Mouse (Mus musculus) CH12.LX (cell line): ENCODE results near the gene Slc1a1. TPM values are rescaled to one million over a fixed set of nuclear protein-coding genes. Genes with fewer than 3 reads are reported as not detected.

Experiments used
- DNase-seq: peaks from one replicate; pipeline ENCODE4 v3.0.0-alpha.2; 2013; ENCODE audit errors: extremely low read depth
- H3K27ac ChIP-seq: 2 replicates; pipeline ENCODE4 v1.5.1; 2012; ENCODE audit warnings: low read depth, mild to moderate bottlenecking, control low read depth, moderate library complexity; ENCODE audit not compliant: insufficient read depth
- H3K27me3 ChIP-seq: replicated peaks from 2 replicates; pipeline ENCODE3; 2012; ENCODE audit warnings: inconsistent platforms
- H3K36me3 ChIP-seq, 2 experiments: replicated peaks in 1 of 2; 2 replicates each; pipeline versions ENCODE3 to v1.6.1; 2012; ENCODE audit warnings: inconsistent platforms in 1 of 2, low read length in 1 of 2, mild to moderate bottlenecking in 1 of 2, mixed read lengths in 1 of 2, moderate library complexity in 1 of 2; ENCODE audit not compliant: control insufficient read depth in 1 of 2, insufficient read depth in 1 of 2
- H3K4me1 ChIP-seq, 2 experiments: 2 replicates each; pipeline ENCODE4 v1.6.1; 2012; ENCODE audit warnings: inconsistent platforms in 1 of 2, moderate library complexity in 1 of 2; ENCODE audit not compliant: insufficient read depth in 2 of 2, control insufficient read depth in 1 of 2
- H3K4me2 ChIP-seq: 2 replicates; pipeline ENCODE4 v1.6.1; 2012; ENCODE audit warnings: low read depth, mild to moderate bottlenecking, control low read depth; ENCODE audit not compliant: poor library complexity, insufficient read depth, severe bottlenecking
- H3K4me3 ChIP-seq, 3 experiments: fragments of 150-350 bp in 1 of 3; sonication (generic) in 1 of 3; replicated peaks in 1 of 3; 2 replicates each; pipeline versions ENCODE3 to v1.5.1; 2011 to 2012; ENCODE audit warnings: low read depth in 2 of 3, low read length in 2 of 3, mild to moderate bottlenecking in 2 of 3, moderate library complexity in 2 of 3, control low read depth in 1 of 3, improper control_type of control experiment in 1 of 3, inconsistent platforms in 1 of 3, mixed read lengths in 1 of 3; ENCODE audit not compliant: poor library complexity in 1 of 3
- H3K79me2 ChIP-seq: replicated peaks from 2 replicates; pipeline ENCODE4 v1.6.1; 2012; ENCODE audit warnings: mild to moderate bottlenecking, moderate library complexity; ENCODE audit not compliant: control insufficient read depth, poor library complexity, insufficient read depth, severe bottlenecking; ENCODE audit errors: extremely low read depth
- H3K9ac ChIP-seq: 2 replicates; pipeline ENCODE4 v1.6.1; 2012; ENCODE audit warnings: low read depth, mild to moderate bottlenecking, control low read depth, moderate library complexity; ENCODE audit not compliant: insufficient read depth
- H3K9me3 ChIP-seq: replicated peaks from 2 replicates; pipeline ENCODE3; 2012; ENCODE audit warnings: low read length, inconsistent platforms, mixed read lengths
- BHLHE40 ChIP-seq: IDR thresholded peaks from 2 replicates; pipeline ENCODE4 v1.6.1; 2011; ENCODE audit warnings: mild to moderate bottlenecking, low read depth, low read length, improper control_type of control experiment
- CTCF ChIP-seq, 2 experiments: IDR thresholded peaks in 1 of 2; conservative IDR thresholded peaks in 1 of 2; 2 replicates each; pipeline ENCODE4 v1.5.1; 2011 to 2012; ENCODE audit warnings: low read depth in 2 of 2, low read length in 2 of 2, improper control_type of control experiment in 1 of 2, inconsistent platforms in 1 of 2, mild to moderate bottlenecking in 1 of 2, moderate library complexity in 1 of 2
- ELF1 ChIP-seq: IDR thresholded peaks from 2 replicates; pipeline ENCODE4 v1.6.1; 2014; ENCODE audit warnings: low read depth, mild to moderate bottlenecking, inconsistent platforms, low read length, improper control_type of control experiment
- EP300 ChIP-seq: IDR thresholded peaks from 2 replicates; pipeline ENCODE4 v1.6.1; 2011; ENCODE audit warnings: low read length, improper control_type of control experiment
- ETS1 ChIP-seq: conservative IDR thresholded peaks from 2 replicates; pipeline ENCODE4 v1.6.1; 2012; ENCODE audit warnings: low read depth, mild to moderate bottlenecking, inconsistent platforms, low read length, improper control_type of control experiment, moderate library complexity
- GABPA ChIP-seq: IDR thresholded peaks from 2 replicates; pipeline ENCODE4 v1.6.1; 2012; ENCODE audit warnings: low read depth, low read length, improper control_type of control experiment, inconsistent platforms; ENCODE audit not compliant: insufficient replicate concordance
- HCFC1 ChIP-seq: IDR thresholded peaks from 2 replicates; pipeline ENCODE4 v1.6.1; 2012; ENCODE audit warnings: low read depth, mild to moderate bottlenecking, inconsistent platforms, low read length, improper control_type of control experiment
- JUND ChIP-seq: conservative IDR thresholded peaks from 2 replicates; pipeline ENCODE4 v1.6.1; 2011; ENCODE audit warnings: low read depth, low read length, improper control_type of control experiment
- KAT2A ChIP-seq: IDR thresholded peaks from 2 replicates; pipeline ENCODE4 v1.6.1; 2012; ENCODE audit warnings: low read length, improper control_type of control experiment, inconsistent platforms; ENCODE audit not compliant: insufficient replicate concordance
- MEF2A ChIP-seq: IDR thresholded peaks from 2 replicates; pipeline ENCODE4 v1.6.1; 2014; ENCODE audit warnings: low read depth, mild to moderate bottlenecking, inconsistent platforms, low read length, improper control_type of control experiment, borderline replicate concordance
- MXI1 ChIP-seq: IDR thresholded peaks from 2 replicates; pipeline ENCODE4 v1.6.1; 2011; ENCODE audit warnings: mild to moderate bottlenecking, low read depth, low read length, improper control_type of control experiment
- PAX5 ChIP-seq: IDR thresholded peaks from 2 replicates; pipeline ENCODE4 v1.6.1; 2012; ENCODE audit warnings: low read length, inconsistent platforms, mixed read lengths
- POLR2A ChIP-seq: IDR thresholded peaks from 2 replicates; pipeline ENCODE4 v1.6.1; 2011; ENCODE audit warnings: low read depth, mild to moderate bottlenecking, improper control_type of control experiment, low read length
- USF1 ChIP-seq: IDR thresholded peaks from 2 replicates; pipeline ENCODE4 v1.6.1; 2014; ENCODE audit warnings: low read depth, mild to moderate bottlenecking, inconsistent platforms, low read length, improper control_type of control experiment
- USF2 ChIP-seq: conservative IDR thresholded peaks from 2 replicates; pipeline ENCODE4 v1.6.1; 2011; ENCODE audit warnings: low read depth, low read length, improper control_type of control experiment
- ZKSCAN1 ChIP-seq: IDR thresholded peaks from 2 replicates; pipeline ENCODE4 v1.6.1; 2012; ENCODE audit warnings: low read depth, inconsistent platforms, low read length, improper control_type of control experiment, borderline replicate concordance
- ZMIZ1 ChIP-seq: IDR thresholded peaks from 2 replicates; pipeline ENCODE4 v1.6.1; 2012; ENCODE audit warnings: low read depth, mild to moderate bottlenecking, inconsistent platforms, low read length, improper control_type of control experiment
- ZNF384 ChIP-seq: IDR thresholded peaks from 2 replicates; pipeline ENCODE4 v1.6.1; 2012; ENCODE audit warnings: low read depth, low read length, improper control_type of control experiment, inconsistent platforms
- dilution Hi-C: fragments of 300-500 bp; cut with MboI; formaldehyde crosslinking; loops from 2 replicates; pipeline ENCODE4 v1.14.3; 2020; ENCODE audit warnings: low sequenced_read_pairs; ENCODE audit not compliant: extremely low pct_unique_long_range_greater_than_20kb, extremely low pct_ligation_motif_present
- in situ Hi-C: fragments of 300-500 bp; cut with MboI; formaldehyde crosslinking; loops from 3 replicates; pipeline ENCODE4 v1.14.3; 2019; ENCODE audit warnings: low sequenced_read_pairs, low pct_ligation_motif_present, low pct_unique_long_range_greater_than_20kb, mixed read lengths
- polyA plus RNA-seq: library from polyadenylated mRNA; unstranded; fragments of >175 nt; gene quantifications from 2 replicates; pipeline ENCODE4 v1.2.1, GENCODE M21; 2012; ENCODE audit warnings: low read depth; ENCODE audit not compliant: insufficient read length
- total RNA-seq, 2 experiments: library from RNA; depleted of rRNA; stranded (reverse); fragments of 300-350 nt in 1 of 2; fragments of >200 nt in 1 of 2; gene quantifications; 2 replicates each; pipeline ENCODE4 v1.2.3; 2012 to 2014

The Slc1a1 gene
- total and polyA plus RNA-seq, 3 experiments, result 0.20 to 1.1 (median 0.95) TPM

DNA sequence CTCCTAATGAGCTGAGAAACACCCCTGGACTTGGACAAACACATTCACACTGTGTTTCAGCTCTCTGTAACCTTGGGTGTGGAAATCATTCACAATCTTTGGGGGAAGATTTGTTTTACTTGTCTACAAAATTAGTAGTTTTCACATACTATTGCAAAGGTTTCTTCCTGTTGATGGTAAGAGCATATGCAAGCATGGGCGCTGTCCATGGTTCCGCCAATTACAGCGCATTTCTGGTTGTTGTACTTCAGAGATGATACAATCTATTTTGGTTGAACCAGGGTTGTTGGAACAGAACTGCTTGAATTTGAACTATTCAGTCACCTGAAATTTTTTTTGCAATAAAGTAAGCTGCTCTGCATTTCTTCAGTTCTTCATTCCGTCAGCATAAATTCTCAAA, 16.6 kb upstream of the Slc1a1 start:
- no peak for TF ChIP-seq BHLHE40
- TF ChIP-seq USF1, result no peak
- no peak for TF ChIP-seq EP300
- TF ChIP-seq ETS1, result no peak
- TF ChIP-seq JUND, result no peak
- no peak for TF ChIP-seq USF2
- no peak for TF ChIP-seq ELF1
- TF ChIP-seq HCFC1, result no peak
- TF ChIP-seq ZNF384, result no peak
- no peak for TF ChIP-seq GABPA
- no peak for TF ChIP-seq POLR2A
- TF ChIP-seq ZMIZ1, result no peak
- TF ChIP-seq ZKSCAN1, result no peak
- no peak for TF ChIP-seq MXI1
- TF ChIP-seq KAT2A, result no peak
- TF ChIP-seq CTCF (conservative IDR thresholded peaks at IDR 0.05 in 1 of 2, IDR thresholded peaks at IDR 0.05 in 1 of 2; ENCODE audit: low read depth in 2 of 2, low read length in 2 of 2), result no peak
- no peak for DNase-seq
- no peaks in the 10 kb centered on the region for H3K79me2 ChIP-seq
- no peak overlapping the region for H3K27ac ChIP-seq
- H3K9me3 ChIP-seq, result no peaks in the 10 kb centered on the region
- H3K4me1 ChIP-seq, result no peaks in the 10 kb centered on the region
- in situ Hi-C loops (no loop called here), dilution Hi-C loops (no loop called here)
- no peaks in the 10 kb centered on the region for H3K36me3 ChIP-seq
- no peaks in the 10 kb centered on the region for H3K27me3 ChIP-seq
- H3K4me2 ChIP-seq, result no peak overlapping the region
- no peak overlapping the region for H3K4me3 ChIP-seq
- no peak overlapping the region for H3K9ac ChIP-seq

DNA sequence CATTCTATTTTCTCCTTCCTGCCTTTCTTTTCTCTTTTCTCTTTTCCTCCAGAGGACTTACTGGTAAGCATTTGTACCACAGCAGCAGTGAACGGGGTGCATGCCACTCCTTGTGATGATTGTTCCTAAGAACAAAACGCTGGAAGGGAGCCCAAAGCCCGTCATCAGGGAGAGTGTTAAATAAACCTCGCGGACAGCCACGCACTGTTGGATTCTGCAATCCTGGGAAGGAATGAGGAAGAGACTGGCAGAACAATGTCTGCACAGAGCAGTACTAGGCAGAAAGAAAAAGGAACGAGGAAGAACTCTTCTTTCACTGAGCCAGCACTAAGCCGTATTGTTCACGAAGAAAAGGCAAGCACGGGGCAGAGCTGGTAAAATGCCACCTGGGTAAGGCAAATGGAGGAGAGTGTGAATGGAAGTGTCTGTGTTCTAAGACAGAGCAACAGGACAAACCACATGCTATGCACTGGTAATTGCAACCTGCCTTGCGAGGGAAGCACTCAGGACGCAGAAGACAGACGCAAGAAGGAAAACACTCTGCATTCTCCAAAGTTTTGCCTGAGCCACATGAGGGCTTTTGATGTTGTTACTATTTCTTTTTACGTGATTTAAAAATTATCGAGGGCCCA, 7.0 kb upstream of the Slc1a1 start:
- H3K4me2 ChIP-seq, result no peak overlapping the region
- H3K4me1 ChIP-seq, result 0 out of 4 replicates have a peak, but pooled peaks cover 0 to 4% of the 10 kb centered on the region in 2 experiments
- dilution Hi-C loops, result no loop called here
- no peaks in the 10 kb centered on the region for H3K9me3 ChIP-seq
- in situ Hi-C loops, result no loop called here
- no peak overlapping the region for H3K27ac ChIP-seq
- no peak overlapping the region for H3K9ac ChIP-seq
- H3K36me3 ChIP-seq, result no peaks in the 10 kb centered on the region
- no peaks in the 10 kb centered on the region for H3K27me3 ChIP-seq
- no peak for DNase-seq
- no peaks in the 10 kb centered on the region for H3K79me2 ChIP-seq
- H3K4me3 ChIP-seq, result no peak overlapping the region
- no peak for TF ChIP-seq MXI1
- no peak for TF ChIP-seq POLR2A
- no peak for TF ChIP-seq PAX5
- no peak for TF ChIP-seq USF1
- no peak for TF ChIP-seq MEF2A
